Mouse (Mus musculus): ENCODE results near the gene Psrc1.

Gene Psrc1

DNA sequence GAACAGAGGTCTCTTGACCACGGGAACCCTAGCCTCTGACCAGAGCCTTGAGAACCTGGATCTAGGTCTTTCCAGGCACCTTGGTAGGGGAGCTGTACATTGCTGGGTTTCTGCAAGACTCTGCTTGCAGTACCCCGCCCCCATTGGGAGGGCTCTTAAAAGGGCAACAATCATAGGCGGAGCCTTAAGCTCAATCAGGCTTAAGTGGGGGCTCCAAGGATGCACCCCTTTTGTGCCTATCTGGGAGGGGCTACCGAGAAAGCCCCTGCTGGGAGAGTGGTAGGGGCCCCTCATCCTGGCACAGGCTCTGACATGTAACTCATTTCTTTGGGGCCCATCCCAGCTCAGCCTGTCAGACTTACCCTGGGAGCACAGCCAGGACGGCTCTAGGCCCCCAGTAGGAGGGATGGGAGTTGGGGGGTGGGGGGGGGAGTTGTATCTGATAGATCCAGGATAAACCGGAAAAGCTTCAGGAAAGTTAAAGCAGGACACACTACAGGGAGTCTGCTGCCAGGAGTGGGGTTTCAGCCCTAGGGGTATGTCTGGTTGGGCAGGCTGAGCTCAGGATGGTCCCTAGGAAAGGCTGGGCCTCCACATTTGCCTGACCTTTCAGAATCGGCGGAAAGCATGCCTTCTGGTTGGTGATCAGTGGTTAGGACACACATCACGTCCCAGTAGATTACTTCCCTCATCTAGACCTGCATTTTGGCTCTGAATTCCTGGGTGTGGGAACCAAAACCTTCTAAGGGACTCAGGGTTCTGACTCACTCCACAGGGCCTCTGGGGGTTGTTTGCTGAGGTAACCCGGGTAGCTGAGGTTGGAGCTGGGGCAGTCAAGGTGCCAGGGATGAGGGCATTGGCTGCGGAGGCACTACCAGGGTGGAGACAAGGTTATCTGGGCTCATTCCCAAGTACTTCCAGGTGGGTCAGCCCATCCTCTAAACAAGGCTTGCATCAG, 40.5 kb downstream of the Psrc1 start:
- peak; percentile 65 for DNase-seq (ENCODE audit: low spot score)

GRCm38 (mm10) chr3:108424944-108425623, 41.4 kb downstream of the Psrc1 start:
- DNase-seq (ENCODE audit: low spot score): no peak

DNA sequence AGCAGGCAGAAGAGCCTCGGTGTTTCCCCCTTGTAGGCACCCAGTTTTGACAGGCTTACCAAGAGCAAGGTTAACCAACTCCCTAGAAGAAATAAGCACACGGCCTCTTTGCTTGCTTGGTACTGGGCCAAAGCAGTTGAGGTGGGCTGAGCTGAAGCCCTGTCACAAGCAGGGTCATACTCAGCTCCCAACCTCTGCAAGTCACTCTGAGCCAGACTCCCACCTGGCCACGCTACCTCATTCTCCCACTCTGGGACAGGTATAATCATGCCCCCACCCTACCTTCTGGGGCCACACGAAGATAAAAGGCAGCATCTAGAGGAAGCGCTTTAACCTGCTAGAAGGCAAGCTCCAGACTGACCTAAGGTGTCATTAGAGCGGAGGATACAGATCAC, 42.0 kb downstream of the Psrc1 start:
- DNase-seq (ENCODE audit: low spot score): no peak

DNA sequence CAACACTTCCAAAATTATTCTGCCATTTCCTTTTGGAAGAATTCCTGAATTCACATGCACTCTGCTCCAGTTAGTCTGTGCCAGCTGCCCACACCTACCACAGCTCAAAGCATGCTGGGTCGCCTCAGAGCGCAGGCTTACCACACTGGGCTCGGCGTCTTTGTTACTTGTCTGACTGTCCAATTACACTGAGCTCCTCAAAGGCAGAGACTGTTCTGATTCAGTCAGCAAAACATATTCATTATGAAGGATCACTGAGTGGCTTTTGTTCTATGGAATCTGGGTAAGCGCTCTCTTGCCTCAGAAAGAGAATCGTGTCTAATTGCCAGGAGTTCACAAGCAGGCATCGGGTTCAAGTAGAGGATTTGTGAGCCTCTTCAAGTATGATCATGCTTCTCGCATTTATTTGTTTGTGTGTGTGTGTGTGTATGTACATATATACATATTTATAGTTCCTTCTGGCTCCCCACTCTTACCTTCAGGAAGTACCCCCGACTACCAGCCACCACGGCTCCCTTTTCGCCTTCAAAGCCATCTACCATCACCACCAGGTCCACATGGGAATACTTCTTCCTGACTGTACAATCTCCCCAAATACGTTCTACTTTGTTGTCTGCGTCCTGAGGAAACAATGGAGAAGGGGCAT, 49.0 kb downstream of the Psrc1 start:
- no peak for DNase-seq (ENCODE audit: low spot score)

- DNase-seq (ENCODE audit: low spot score): no peak
Observed at GRCm38 (mm10) chr3:108433188-108433880, 49.7 kb downstream of the Psrc1 start.

DNA sequence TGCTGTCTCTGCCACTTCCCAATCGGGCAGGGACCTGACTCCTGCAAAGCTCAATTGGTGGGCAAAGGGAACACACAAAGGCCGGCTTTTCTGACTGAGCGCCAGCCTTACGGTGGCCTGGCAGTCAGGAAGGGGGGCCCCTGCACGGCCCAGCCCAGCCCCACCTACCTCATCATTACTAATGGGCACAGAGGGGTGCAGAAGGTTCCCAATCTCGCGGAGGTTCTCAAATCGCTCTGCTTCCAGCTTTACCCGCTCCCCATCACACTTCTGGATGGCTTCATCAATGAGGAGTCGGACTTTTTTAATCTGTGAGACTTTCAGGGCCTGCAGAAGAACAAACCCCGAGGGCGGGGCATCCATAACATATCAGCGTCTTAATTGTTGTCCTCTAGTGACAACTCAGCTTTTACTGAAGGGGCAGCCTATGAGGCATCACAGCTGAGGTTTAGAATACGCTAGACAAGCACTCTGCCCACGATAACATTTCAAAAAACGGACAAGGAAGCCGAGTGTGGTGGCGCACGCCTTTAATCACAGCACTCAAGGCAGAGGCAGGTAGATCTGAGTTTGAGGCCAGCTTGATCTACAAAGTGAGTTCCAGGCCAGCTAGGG, 50.3 kb downstream of the Psrc1 start:
- DNase-seq (ENCODE audit: low spot score): no peak

- no peak for DNase-seq (ENCODE audit: low spot score)
Observed at GRCm38 (mm10) chr3:108435701-108436379, 52.2 kb downstream of the Psrc1 start.

DNA sequence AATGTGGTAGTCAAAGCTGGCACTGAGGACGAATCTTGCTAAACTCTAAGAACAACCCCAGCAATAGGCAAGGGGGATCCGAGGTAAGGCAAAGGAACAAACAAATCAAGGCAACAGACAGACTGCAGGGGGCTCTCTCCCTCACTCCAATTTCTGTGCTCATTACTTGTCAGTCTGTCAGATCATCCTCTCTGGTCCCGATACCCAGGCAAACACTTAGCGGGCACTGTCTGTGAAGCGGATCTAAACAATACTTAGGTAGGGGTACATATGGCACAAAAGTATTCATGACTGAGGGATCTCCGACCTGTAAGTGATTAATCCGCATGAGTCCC, 52.7 kb downstream of the Psrc1 start:
- DNase-seq (ENCODE audit: low spot score): no peak

Data from urinary bladder, postnatal 14 days (tissue).